Mouse (Mus musculus) CH12.LX (cell line): ENCODE results near the gene Hsh2d. TPM values are rescaled to one million over a fixed set of nuclear protein-coding genes. Genes with fewer than 3 reads are reported as not detected.

ENCODE experiments used
- DNase-seq: peaks from one replicate; pipeline ENCODE4 v3.0.0-alpha.2; 2013; ENCODE audit errors: extremely low read depth
- H3K27ac ChIP-seq: 2 replicates; pipeline ENCODE4 v1.5.1; 2012; ENCODE audit warnings: low read depth, mild to moderate bottlenecking, control low read depth, moderate library complexity; ENCODE audit not compliant: insufficient read depth
- H3K27me3 ChIP-seq: replicated peaks from 2 replicates; pipeline ENCODE3; 2012; ENCODE audit warnings: inconsistent platforms
- H3K36me3 ChIP-seq, 2 experiments: replicated peaks in 1 of 2; 2 replicates each; pipeline versions ENCODE3 to v1.6.1; 2012; ENCODE audit warnings: inconsistent platforms in 1 of 2, low read length in 1 of 2, mild to moderate bottlenecking in 1 of 2, mixed read lengths in 1 of 2, moderate library complexity in 1 of 2; ENCODE audit not compliant: control insufficient read depth in 1 of 2, insufficient read depth in 1 of 2
- H3K4me1 ChIP-seq, 2 experiments: 2 replicates each; pipeline ENCODE4 v1.6.1; 2012; ENCODE audit warnings: inconsistent platforms in 1 of 2, moderate library complexity in 1 of 2; ENCODE audit not compliant: insufficient read depth in 2 of 2, control insufficient read depth in 1 of 2
- H3K4me2 ChIP-seq: 2 replicates; pipeline ENCODE4 v1.6.1; 2012; ENCODE audit warnings: low read depth, mild to moderate bottlenecking, control low read depth; ENCODE audit not compliant: poor library complexity, insufficient read depth, severe bottlenecking
- H3K4me3 ChIP-seq, 3 experiments: fragments of 150-350 bp in 1 of 3; sonication (generic) in 1 of 3; replicated peaks in 1 of 3; 2 replicates each; pipeline versions ENCODE3 to v1.5.1; 2011 to 2012; ENCODE audit warnings: low read depth in 2 of 3, low read length in 2 of 3, mild to moderate bottlenecking in 2 of 3, moderate library complexity in 2 of 3, control low read depth in 1 of 3, improper control_type of control experiment in 1 of 3, inconsistent platforms in 1 of 3, mixed read lengths in 1 of 3; ENCODE audit not compliant: poor library complexity in 1 of 3
- H3K79me2 ChIP-seq: replicated peaks from 2 replicates; pipeline ENCODE4 v1.6.1; 2012; ENCODE audit warnings: mild to moderate bottlenecking, moderate library complexity; ENCODE audit not compliant: control insufficient read depth, poor library complexity, insufficient read depth, severe bottlenecking; ENCODE audit errors: extremely low read depth
- H3K9ac ChIP-seq: 2 replicates; pipeline ENCODE4 v1.6.1; 2012; ENCODE audit warnings: low read depth, mild to moderate bottlenecking, control low read depth, moderate library complexity; ENCODE audit not compliant: insufficient read depth
- H3K9me3 ChIP-seq: replicated peaks from 2 replicates; pipeline ENCODE3; 2012; ENCODE audit warnings: low read length, inconsistent platforms, mixed read lengths
- CHD1 ChIP-seq: IDR thresholded peaks from 2 replicates; pipeline ENCODE4 v1.6.1; 2012; ENCODE audit warnings: low read depth, low read length, improper control_type of control experiment, inconsistent platforms
- CHD2 ChIP-seq: IDR thresholded peaks from 2 replicates; pipeline ENCODE4 v1.6.1; 2011; ENCODE audit warnings: low read length, improper control_type of control experiment
- CTCF ChIP-seq, 2 experiments: IDR thresholded peaks in 1 of 2; conservative IDR thresholded peaks in 1 of 2; 2 replicates each; pipeline ENCODE4 v1.5.1; 2011 to 2012; ENCODE audit warnings: low read depth in 2 of 2, low read length in 2 of 2, improper control_type of control experiment in 1 of 2, inconsistent platforms in 1 of 2, mild to moderate bottlenecking in 1 of 2, moderate library complexity in 1 of 2
- E2F4 ChIP-seq: IDR thresholded peaks from 2 replicates; pipeline ENCODE4 v1.6.1; 2011; ENCODE audit warnings: low read depth, low read length, improper control_type of control experiment; ENCODE audit not compliant: insufficient replicate concordance
- ELF1 ChIP-seq: IDR thresholded peaks from 2 replicates; pipeline ENCODE4 v1.6.1; 2014; ENCODE audit warnings: low read depth, mild to moderate bottlenecking, inconsistent platforms, low read length, improper control_type of control experiment
- EP300 ChIP-seq: IDR thresholded peaks from 2 replicates; pipeline ENCODE4 v1.6.1; 2011; ENCODE audit warnings: low read length, improper control_type of control experiment
- GABPA ChIP-seq: IDR thresholded peaks from 2 replicates; pipeline ENCODE4 v1.6.1; 2012; ENCODE audit warnings: low read depth, low read length, improper control_type of control experiment, inconsistent platforms; ENCODE audit not compliant: insufficient replicate concordance
- HCFC1 ChIP-seq: IDR thresholded peaks from 2 replicates; pipeline ENCODE4 v1.6.1; 2012; ENCODE audit warnings: low read depth, mild to moderate bottlenecking, inconsistent platforms, low read length, improper control_type of control experiment
- IRF4 ChIP-seq: IDR thresholded peaks from 2 replicates; pipeline ENCODE4 v1.6.1; 2014; ENCODE audit warnings: low read depth, mild to moderate bottlenecking, inconsistent platforms, low read length, improper control_type of control experiment
- MAFK ChIP-seq: IDR thresholded peaks from 2 replicates; pipeline ENCODE4 v1.6.1; 2011; ENCODE audit warnings: low read length, improper control_type of control experiment; ENCODE audit not compliant: insufficient replicate concordance
- MAX ChIP-seq: IDR thresholded peaks from 2 replicates; pipeline ENCODE4 v1.6.1; 2011; ENCODE audit warnings: low read length, improper control_type of control experiment
- MEF2A ChIP-seq: IDR thresholded peaks from 2 replicates; pipeline ENCODE4 v1.6.1; 2014; ENCODE audit warnings: low read depth, mild to moderate bottlenecking, inconsistent platforms, low read length, improper control_type of control experiment, borderline replicate concordance
- MXI1 ChIP-seq: IDR thresholded peaks from 2 replicates; pipeline ENCODE4 v1.6.1; 2011; ENCODE audit warnings: mild to moderate bottlenecking, low read depth, low read length, improper control_type of control experiment
- MYC ChIP-seq: IDR thresholded peaks from 2 replicates; pipeline ENCODE4 v1.6.1; 2011; ENCODE audit warnings: low read depth, mild to moderate bottlenecking, improper control_type of control experiment, low read length
- NELFE ChIP-seq: IDR thresholded peaks from 2 replicates; pipeline ENCODE4 v1.6.1; 2011; ENCODE audit warnings: low read depth, low read length, improper control_type of control experiment
- POLR2A ChIP-seq: IDR thresholded peaks from 2 replicates; pipeline ENCODE4 v1.6.1; 2011; ENCODE audit warnings: low read depth, mild to moderate bottlenecking, improper control_type of control experiment, low read length
- POLR2AphosphoS2 ChIP-seq: IDR thresholded peaks from 2 replicates; pipeline ENCODE4 v1.6.1; 2011; ENCODE audit warnings: low read depth, low read length, improper control_type of control experiment
- RAD21 ChIP-seq: IDR thresholded peaks from 2 replicates; pipeline ENCODE4 v1.6.1; 2011; ENCODE audit warnings: low read depth, mild to moderate bottlenecking, low read length, improper control_type of control experiment, moderate library complexity
- RCOR1 ChIP-seq: conservative IDR thresholded peaks from 2 replicates; pipeline ENCODE4 v1.6.1; 2012; ENCODE audit warnings: low read depth, mild to moderate bottlenecking, inconsistent platforms, low read length, improper control_type of control experiment
- SIN3A ChIP-seq: IDR thresholded peaks from 2 replicates; pipeline ENCODE4 v1.6.1; 2012; ENCODE audit warnings: low read length, improper control_type of control experiment, inconsistent platforms
- SMC3 ChIP-seq: IDR thresholded peaks from 2 replicates; pipeline ENCODE4 v1.6.1; 2011; ENCODE audit warnings: low read depth, low read length, improper control_type of control experiment
- TBP ChIP-seq: conservative IDR thresholded peaks from 2 replicates; pipeline ENCODE4 v1.6.1; 2011; ENCODE audit warnings: low read depth, low read length, improper control_type of control experiment
- USF1 ChIP-seq: IDR thresholded peaks from 2 replicates; pipeline ENCODE4 v1.6.1; 2014; ENCODE audit warnings: low read depth, mild to moderate bottlenecking, inconsistent platforms, low read length, improper control_type of control experiment
- USF2 ChIP-seq: conservative IDR thresholded peaks from 2 replicates; pipeline ENCODE4 v1.6.1; 2011; ENCODE audit warnings: low read depth, low read length, improper control_type of control experiment
- ZKSCAN1 ChIP-seq: IDR thresholded peaks from 2 replicates; pipeline ENCODE4 v1.6.1; 2012; ENCODE audit warnings: low read depth, inconsistent platforms, low read length, improper control_type of control experiment, borderline replicate concordance
- ZMIZ1 ChIP-seq: IDR thresholded peaks from 2 replicates; pipeline ENCODE4 v1.6.1; 2012; ENCODE audit warnings: low read depth, mild to moderate bottlenecking, inconsistent platforms, low read length, improper control_type of control experiment
- dilution Hi-C: fragments of 300-500 bp; cut with MboI; formaldehyde crosslinking; loops from 2 replicates; pipeline ENCODE4 v1.14.3; 2020; ENCODE audit warnings: low sequenced_read_pairs; ENCODE audit not compliant: extremely low pct_unique_long_range_greater_than_20kb, extremely low pct_ligation_motif_present
- in situ Hi-C: fragments of 300-500 bp; cut with MboI; formaldehyde crosslinking; loops from 3 replicates; pipeline ENCODE4 v1.14.3; 2019; ENCODE audit warnings: low sequenced_read_pairs, low pct_ligation_motif_present, low pct_unique_long_range_greater_than_20kb, mixed read lengths
- polyA plus RNA-seq: library from polyadenylated mRNA; unstranded; fragments of >175 nt; gene quantifications from 2 replicates; pipeline ENCODE4 v1.2.1, GENCODE M21; 2012; ENCODE audit warnings: low read depth; ENCODE audit not compliant: insufficient read length
- total RNA-seq, 2 experiments: library from RNA; depleted of rRNA; stranded (reverse); fragments of 300-350 nt in 1 of 2; fragments of >200 nt in 1 of 2; gene quantifications; 2 replicates each; pipeline ENCODE4 v1.2.3; 2012 to 2014

Gene Hsh2d
- 17.9 TPM in 2 replicates for total RNA-seq (2012; rRNA removed)
- total RNA-seq (2014; rRNA removed) = 25.1 and 26.1 TPM in 2 replicates
- polyA plus RNA-seq = 19.9 and 24.1 TPM in 2 replicates

- H3K9me3 ChIP-seq = peaks cover 5% of the 10 kb centered on the region
- in situ Hi-C loops (no loop called here), dilution Hi-C loops (no loop called here)
- peak within 1 kb of the TSS; percentile 21 for H3K4me2 ChIP-seq
- TF ChIP-seq MXI1 (no peak; the same call in none of the 2 replicates), SIN3A (peak; percentile 29; the same call in 1 of the 2 replicates), POLR2AphosphoS2 (no peak), IRF4 (peak; percentile 68; the same call in 1 of the 2 replicates), MAX (no peak), ELF1 (peak; percentile 79), CHD1 (0 out of 2 replicates have a peak, but pooled peaks have one; percentile 7), NELFE (peak; percentile 81), MAFK (no peak), ZKSCAN1 (no peak), SMC3 (peak; percentile 28; the same call in 1 of the 2 replicates), CTCF (conservative IDR thresholded peaks at IDR 0.05 in 1 of 2, IDR thresholded peaks at IDR 0.05 in 1 of 2; ENCODE audit: low read depth in 2 of 2, low read length in 2 of 2) (peak; percentile 49 to 70), E2F4 (no peak), ZMIZ1 (0 out of 2 replicates have a peak, but pooled peaks have one; percentile 54), HCFC1 (no peak), MEF2A (peak; percentile 31), EP300 (no peak), GABPA (no peak), RAD21 (peak; percentile 19), USF2 (no peak), POLR2A (peak; percentile 83), USF1 (no peak), RCOR1 (no peak), MYC (0 out of 2 replicates have a peak, but pooled peaks have one; percentile 39), TBP (peak; percentile 82), CHD2 (0 out of 2 replicates have a peak, but pooled peaks have one; percentile 21)
- peak within 1 kb of the TSS; percentile 41 for H3K9ac ChIP-seq
- DNase-seq = peak; percentile 94
- peaks cover 16 to 34% of the 10 kb centered on the region in 2 experiments for H3K36me3 ChIP-seq
- H3K79me2 ChIP-seq = no peaks in the 10 kb centered on the region; the same call in 1 of the 2 replicates
- peak within 1 kb of the TSS; percentile 68 for H3K27ac ChIP-seq
- peaks cover 18 to 34% of the 10 kb centered on the region in 2 experiments for H3K4me1 ChIP-seq
- no peaks in the 10 kb centered on the region for H3K27me3 ChIP-seq
- H3K4me3 ChIP-seq = peak within 1 kb of the TSS; percentile 57 to 82 (median 79)
Observed at GRCm38 (mm10) chr8:72189417-72190214, at the start of gene Hsh2d. Hsh2d (plus strand) TSS chr8:72189638.
